Comparison of ENCODE assay signal across 8 mouse cellular contexts in genomic region chr9:21320619-21321512, GRCm38 (mm10). TPM values are rescaled to one million over a fixed set of nuclear protein-coding genes. Genes with fewer than 3 reads are reported as not detected.
DNase-seq lines count a peak whose midpoint lies in the region; ATAC-seq and TF ChIP-seq lines count a peak whose summit lies in the region.

TSS of gene Slc44a2 (plus strand) at chr9:21320698.

- H3K27ac ChIP-seq in embryonic facial prominence, embryonic 13.5 days = peak within 1 kb of the TSS; percentile 57
- H3K27ac ChIP-seq in heart, adult 2 months = peak within 1 kb of the TSS; percentile 95
- no peak within 1 kb of the TSS; the same call in 1 of the 2 replicates for H3K27ac ChIP-seq in limb, embryonic 13.5 days
- H3K27ac ChIP-seq in midbrain, embryonic 15.5 days = peak within 1 kb of the TSS; percentile 70

- peaks cover 4% of the 10 kb centered on the region for H3K79me2 ChIP-seq in heart, adult 2 months (replicated peaks; ENCODE audit: control insufficient read depth, insufficient read depth, low read length)

- intact Hi-C loops in heart, adult 2 months (cut with DNase I) = no loop called here

- peak; percentile 45 for TF ChIP-seq CTCF in heart, adult 2 months (IDR thresholded peaks at IDR 0.05)

- peak; percentile 77 for TF ChIP-seq POLR2A in heart, adult 2 months (IDR thresholded peaks at IDR 0.05; ENCODE audit: insufficient read depth, low read depth, low read length)

- peak within 1 kb of the TSS; percentile 94 for H3K4me2 ChIP-seq in embryonic facial prominence, embryonic 13.5 days
- peak within 1 kb of the TSS; percentile 92 for H3K4me2 ChIP-seq in limb, embryonic 13.5 days (replicated peaks)
- peak within 1 kb of the TSS; percentile 91 for H3K4me2 ChIP-seq in midbrain, embryonic 15.5 days

- H3K9ac ChIP-seq in embryonic facial prominence, embryonic 13.5 days = peak within 1 kb of the TSS; percentile 88
- peak within 1 kb of the TSS; percentile 74 for H3K9ac ChIP-seq in heart, adult 2 months (ENCODE audit: low read depth, low read length)
- peak within 1 kb of the TSS; percentile 82 for H3K9ac ChIP-seq in limb, embryonic 13.5 days
- peak within 1 kb of the TSS; percentile 73 for H3K9ac ChIP-seq in midbrain, embryonic 15.5 days

- no peak for TF ChIP-seq EP300 in heart, adult 2 months (IDR thresholded peaks at IDR 0.05; ENCODE audit: insufficient read depth, low read depth, low read length)

- peak; percentile 89 for ATAC-seq in embryonic facial prominence, embryonic 13.5 days (ENCODE audit: insufficient number of reproducible peaks, insufficient read depth, low FRiP score, low TSS enrichment, low read depth)
- peak; percentile 94 for ATAC-seq in limb, embryonic 13.5 days (ENCODE audit: low FRiP score, low read depth)
- ATAC-seq in midbrain, embryonic 15.5 days (replicated peaks) = peak; percentile 94

- H3K36me3 ChIP-seq in embryonic facial prominence, embryonic 13.5 days = peaks cover 8% of the 10 kb centered on the region; the same call in 1 of the 2 replicates
- H3K36me3 ChIP-seq in heart, adult 2 months (ENCODE audit: control insufficient read depth, insufficient read depth, low read length) = no peaks in the 10 kb centered on the region
- H3K36me3 ChIP-seq in limb, embryonic 13.5 days = peaks cover 8% of the 10 kb centered on the region; the same call in 1 of the 2 replicates
- no peaks in the 10 kb centered on the region for H3K36me3 ChIP-seq in midbrain, embryonic 15.5 days (replicated peaks)

- DNase-seq in 3T3-L1 (ENCODE audit: low read depth, low spot score) = peak; percentile 68
- peak; percentile 71 to 73 for DNase-seq in adrenal gland, postnatal 4 days (ENCODE audit: low spot score in 2 of 2)
- DNase-seq in heart, adult 2 months = peak; percentile 92 to 97
- peak; percentile 70 to 83 for DNase-seq in kidney, adult 8-10 months
- DNase-seq in spleen, adult 18-20 months = peak; percentile 85 to 95

- no peaks in the 10 kb centered on the region for H3K27me3 ChIP-seq in embryonic facial prominence, embryonic 13.5 days
- H3K27me3 ChIP-seq in heart, adult 2 months (ENCODE audit: control insufficient read depth, insufficient read depth, low read length) = no peaks in the 10 kb centered on the region
- H3K27me3 ChIP-seq in limb, embryonic 13.5 days = no peaks in the 10 kb centered on the region
- no peaks in the 10 kb centered on the region for H3K27me3 ChIP-seq in midbrain, embryonic 15.5 days (replicated peaks)

- H3K4me3 ChIP-seq in embryonic facial prominence, embryonic 13.5 days = peak within 1 kb of the TSS; percentile 81
- H3K4me3 ChIP-seq in heart, adult 2 months = peak within 1 kb of the TSS; percentile 82
- peak within 1 kb of the TSS; percentile 79 for H3K4me3 ChIP-seq in limb, embryonic 13.5 days
- H3K4me3 ChIP-seq in midbrain, embryonic 15.5 days = peak within 1 kb of the TSS; percentile 81

- peaks cover 17% of the 10 kb centered on the region for H3K4me1 ChIP-seq in embryonic facial prominence, embryonic 13.5 days
- peaks cover 9% of the 10 kb centered on the region for H3K4me1 ChIP-seq in heart, adult 2 months (ENCODE audit: control insufficient read depth, insufficient read depth, low read length)
- peaks cover 21% of the 10 kb centered on the region for H3K4me1 ChIP-seq in limb, embryonic 13.5 days
- H3K4me1 ChIP-seq in midbrain, embryonic 15.5 days = peaks cover 19% of the 10 kb centered on the region

- 1% methylated on average over 52 of the region's 52 CpGs for WGBS in embryonic facial prominence, embryonic 13.5 days
- under 1% methylated on average over 52 of the region's 52 CpGs for WGBS in heart, adult 2 months
- under 1% methylated on average over 52 of the region's 52 CpGs for WGBS in limb, embryonic 13.5 days
- WGBS in midbrain, embryonic 15.5 days = under 1% methylated on average over 52 of the region's 52 CpGs

- H3K9me3 ChIP-seq in embryonic facial prominence, embryonic 13.5 days = no peaks in the 10 kb centered on the region
- peaks cover 5% of the 10 kb centered on the region; the same call in 1 of the 2 replicates for H3K9me3 ChIP-seq in limb, embryonic 13.5 days
- H3K9me3 ChIP-seq in midbrain, embryonic 15.5 days = no peaks in the 10 kb centered on the region

RNA-seq across cellular contexts. Expression of gene Slc44a2, which starts in this region (rescaled TPM):
- 10 to 100 TPM; 73.6 to 75.4 TPM for total RNA-seq in adrenal gland, postnatal 4 days (2021)
- polyA plus RNA-seq in embryonic facial prominence, embryonic 13.5 days (2015; fragmentation: Nextera tagmentation; extraction: Ambion mirVana) = 120 and 123 TPM in 2 replicates
- 10 to 100 TPM; 77.0 to 89.5 TPM for total RNA-seq in heart, adult 2 months (2021)
- 86.8 and 148 TPM in 2 replicates for polyA plus RNA-seq in heart, adult 2 months (2012; rRNA removed)
- 118 and 131 TPM in 2 replicates for polyA plus RNA-seq in limb, embryonic 13.5 days (2015; fragmentation: Nextera tagmentation; extraction: Ambion mirVana)
- polyA plus RNA-seq in midbrain, embryonic 15.5 days (2015; fragmentation: Nextera tagmentation; extraction: Ambion mirVana) = 63.3 and 70.0 TPM in 2 replicates
